Mouse (Mus musculus): ENCODE data around the gene Esp16. TPM values are rescaled to one million over a fixed set of nuclear protein-coding genes. Genes with fewer than 3 reads are reported as not detected.
"Not testable (repeated sequence)": the region's sequence is repeated elsewhere in the genome, so short reads cannot be mapped to it uniquely, and the experiment has no call there.

Gene Esp16
- polyA plus RNA-seq (2015; fragmentation: Nextera tagmentation; extraction: Ambion mirVana): not detected in 2 replicates

DNA sequence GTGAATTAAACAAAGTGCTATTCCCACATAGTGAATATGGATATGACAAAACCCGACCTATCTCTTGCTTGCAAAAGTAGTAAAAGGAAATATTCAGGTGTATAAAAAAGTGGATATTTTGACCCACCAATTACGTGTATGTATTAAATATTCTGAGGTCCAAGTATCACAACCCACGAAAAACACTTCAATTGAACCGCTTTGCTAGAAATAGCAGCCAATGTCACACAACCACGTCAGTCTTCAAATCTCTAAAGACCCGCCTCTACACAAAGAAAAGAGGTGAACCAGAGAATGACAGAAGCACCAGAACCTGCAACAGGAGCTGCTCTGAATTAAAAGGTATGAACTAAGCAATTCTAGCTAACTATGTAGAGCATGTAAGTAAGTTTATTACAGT is at the start of gene Esp16:
TSS of gene Esp16 (plus strand) at position 301 of the 400 bp plus-strand sequence.
- not testable (repeated sequence) for H3K9ac ChIP-seq (replicated peaks); H3K27ac ChIP-seq (ENCODE audit: low read depth); ATAC-seq; H3K4me2 ChIP-seq (ENCODE audit: low read depth, low read length); H3K4me1 ChIP-seq (ENCODE audit: insufficient read depth); H3K36me3 ChIP-seq (replicated peaks; ENCODE audit: insufficient read depth, low read length); H3K27me3 ChIP-seq (ENCODE audit: insufficient read depth, low read length); H3K9me3 ChIP-seq (ENCODE audit: low read length); DNase-seq; H3K4me3 ChIP-seq (ENCODE audit: low read depth, low read length)
- 68% methylated on average over 6 of the region's 6 CpGs for WGBS (ENCODE audit: insufficient replicate concordance)

GRCm38 (mm10) chr17:39498043-39498442 is 37.9 kb upstream of the Esp16 start:
- H3K36me3 ChIP-seq (replicated peaks; ENCODE audit: insufficient read depth, low read length); DNase-seq; H3K4me2 ChIP-seq (ENCODE audit: low read depth, low read length); H3K27me3 ChIP-seq (ENCODE audit: insufficient read depth, low read length); H3K9ac ChIP-seq (replicated peaks); H3K4me3 ChIP-seq (ENCODE audit: low read depth, low read length); ATAC-seq; H3K4me1 ChIP-seq (ENCODE audit: insufficient read depth); H3K27ac ChIP-seq (ENCODE audit: low read depth); H3K9me3 ChIP-seq (ENCODE audit: low read length): not testable (repeated sequence)

Other genes starting within 250 kb of the Esp16 start
- not detected in 2 replicates for gene Esp18, start 129.8 kb upstream of the Esp16 start, polyA plus RNA-seq (2015; fragmentation: Nextera tagmentation; extraction: Ambion mirVana)
- not detected in 2 replicates for gene Esp15, start 104.8 kb downstream of the Esp16 start, polyA plus RNA-seq (2015; fragmentation: Nextera tagmentation; extraction: Ambion mirVana)